Mouse (Mus musculus) liver, adult 10 weeks (tissue): ENCODE data around the gene Fbxw26. TPM values are rescaled to one million over a fixed set of nuclear protein-coding genes. Genes with fewer than 3 reads are reported as not detected.

Experiments
- polyA plus RNA-seq: library from polyadenylated mRNA; stranded (reverse); fragments of 350-450 nt; fragmentation: Illumina TruSeq; extraction: RNeasy Lipid Tissue Mini Kit (QIAGEN cat#74804); gene quantifications from one replicate; pipeline ENCODE4 v1.2.3, GENCODE M21; 2014; ENCODE audit warnings: low read depth, low replicate concordance

Gene Fbxw26
- not detected for polyA plus RNA-seq

GRCm38 (mm10) chr9:109745989-109746388 lies at the start of gene Fbxw26:
Gene Fbxw26, minus strand, starts transcription at chr9:109746089.

GRCm38 (mm10) chr9:109790570-109790969 lies 44.7 kb upstream of the Fbxw26 start, which contains the start of gene Fbxw27:
Gene Fbxw27, minus strand, starts transcription at chr9:109790670.

GRCm38 (mm10) chr9:109702600-109702999 lies 43.3 kb downstream of the Fbxw26 start, which contains the start of gene Fbxw18:
Gene Fbxw18, minus strand, starts transcription at chr9:109702700.

Other genes with a start within 250 kb of the Fbxw26 start
- gene Fbxw15, start 177.8 kb downstream of the Fbxw26 start, polyA plus RNA-seq = not detected
- gene Fbxw24, start 120.0 kb downstream of the Fbxw26 start, polyA plus RNA-seq = not detected
- not detected for gene Fbxw25, start 81.4 kb downstream of the Fbxw26 start, polyA plus RNA-seq
- gene Fbxw18, start 43.4 kb downstream of the Fbxw26 start, polyA plus RNA-seq = not detected
- not detected for gene Fbxw27, start 44.6 kb upstream of the Fbxw26 start, polyA plus RNA-seq
- not detected for gene Spink8, start 66.2 kb upstream of the Fbxw26 start, polyA plus RNA-seq
- 7.1 TPM for gene Nme6, start 86.7 kb upstream of the Fbxw26 start, polyA plus RNA-seq
- gene Camp, start 103.5 kb upstream of the Fbxw26 start, polyA plus RNA-seq = not detected
- 1.5 TPM for gene Cdc25a, start 129.5 kb upstream of the Fbxw26 start, polyA plus RNA-seq
- gene Map4, start 185.4 kb upstream of the Fbxw26 start, polyA plus RNA-seq = 10.5 TPM